Mouse (Mus musculus) left cerebral cortex, postnatal 4 days (tissue): ENCODE measurements at regions not wholly inside any gene's neighbourhood (a gene's known extent, or its start where the extent isn't known, plus 50 kb on each side); places are given as distances from the start of the nearest gene placed in this dataset.

Experiments used
- DNase-seq: peaks from one replicate; pipeline ENCODE4 v3.0.0-alpha.2; 2022
- intact Hi-C: fragments of 180-260 bp; cut with DNase I; formaldehyde crosslinking; loops from one replicate; pipeline ENCODE4 v1.15.1; 2025

DNA sequence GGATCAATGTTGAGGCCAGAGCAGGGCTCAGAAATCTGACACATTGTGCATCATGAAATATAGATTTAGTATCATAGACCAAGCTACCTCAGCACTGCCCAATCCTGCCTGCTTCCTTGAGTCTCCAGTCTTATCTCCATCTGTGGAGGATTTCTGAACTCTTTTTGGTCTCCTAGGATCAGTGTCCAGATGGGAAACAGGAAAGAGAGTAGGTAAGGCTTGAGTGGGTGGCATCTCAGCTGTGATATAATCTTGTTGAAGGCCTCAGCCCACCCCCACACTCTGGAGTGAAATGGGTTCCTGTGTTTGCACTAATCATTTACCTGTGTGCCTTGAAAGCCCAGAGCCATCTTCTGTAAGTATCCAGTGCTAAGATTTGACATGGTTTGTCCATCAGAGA lies 74.3 kb upstream of the Aff3 start:
- DNase-seq, result no peak
- intact Hi-C loops, result no loop called here

DNA sequence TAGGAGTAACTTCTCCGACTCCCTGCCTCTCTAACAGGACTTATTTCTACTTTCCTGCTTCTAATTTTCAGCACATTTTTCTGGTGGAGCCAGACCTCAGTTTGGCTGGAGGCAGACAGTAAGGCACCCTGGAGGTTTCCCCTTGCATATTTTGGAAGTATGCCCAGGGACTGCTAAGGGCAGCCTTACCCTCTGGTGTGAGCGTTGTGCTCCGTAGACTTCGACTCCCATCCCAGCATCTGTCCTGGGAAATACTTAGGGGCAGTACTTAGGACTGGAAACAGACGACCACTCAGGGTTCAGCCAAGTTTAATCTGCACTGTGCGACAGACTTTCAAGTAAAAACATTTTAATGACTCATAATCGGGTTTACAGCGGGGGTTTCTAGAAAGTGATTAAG lies 71.0 kb upstream of the Aff3 start:
- intact Hi-C loops, result no loop called here
- DNase-seq, result peak; percentile 40

DNA sequence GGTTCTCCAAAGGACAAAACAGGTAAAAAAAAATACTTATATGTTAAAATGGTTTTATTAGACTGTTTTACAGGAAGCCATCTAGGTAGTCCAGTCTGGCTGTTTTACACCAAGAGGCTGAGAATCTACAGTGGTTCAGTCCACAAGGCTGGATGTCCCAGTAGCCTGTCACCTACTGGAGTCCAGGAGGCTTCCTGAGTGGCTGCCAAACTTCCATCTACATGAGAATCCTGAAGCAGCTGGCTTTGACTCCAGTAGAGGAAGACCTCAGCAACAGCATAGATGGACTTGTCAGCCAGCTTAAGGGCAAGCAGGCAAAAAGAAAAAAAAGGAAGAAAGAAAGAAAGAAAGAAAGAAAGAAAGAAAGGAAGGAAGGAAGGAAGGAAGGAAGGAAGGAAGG lies 68.4 kb upstream of the Aff3 start:
- no peak for DNase-seq
- intact Hi-C loops, result no loop called here

- no peak for DNase-seq
- intact Hi-C loops, result no loop called here
These were observed 65.4 kb upstream of the Aff3 start for GRCm38 (mm10) chr1:38729977-38730782.

DNA sequence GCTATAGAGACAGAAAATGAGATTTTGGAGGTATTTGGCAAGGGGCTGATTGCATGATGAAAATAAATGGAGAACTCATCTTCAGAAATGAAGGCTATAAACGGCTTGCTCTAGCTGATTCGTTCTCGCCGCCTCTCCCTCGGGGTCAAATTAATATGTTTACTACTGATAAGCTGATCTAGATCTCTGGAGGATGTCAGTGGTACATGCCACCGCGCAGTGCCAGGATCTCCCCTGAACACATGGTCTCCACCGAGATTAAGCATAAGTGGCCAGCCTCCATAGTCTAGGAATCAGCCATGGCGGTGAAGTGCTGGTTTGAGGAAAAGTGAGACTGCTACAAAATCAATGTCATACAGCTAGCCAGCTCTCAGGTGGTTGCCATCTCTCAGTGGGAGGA lies 61.0 kb upstream of the Aff3 start:
- intact Hi-C loops, result no loop called here
- DNase-seq, result no peak

GRCm38 (mm10) chr1:38724631-38725030 lies 59.9 kb upstream of the Aff3 start:
- DNase-seq, result no peak
- intact Hi-C loops, result no loop called here

DNA sequence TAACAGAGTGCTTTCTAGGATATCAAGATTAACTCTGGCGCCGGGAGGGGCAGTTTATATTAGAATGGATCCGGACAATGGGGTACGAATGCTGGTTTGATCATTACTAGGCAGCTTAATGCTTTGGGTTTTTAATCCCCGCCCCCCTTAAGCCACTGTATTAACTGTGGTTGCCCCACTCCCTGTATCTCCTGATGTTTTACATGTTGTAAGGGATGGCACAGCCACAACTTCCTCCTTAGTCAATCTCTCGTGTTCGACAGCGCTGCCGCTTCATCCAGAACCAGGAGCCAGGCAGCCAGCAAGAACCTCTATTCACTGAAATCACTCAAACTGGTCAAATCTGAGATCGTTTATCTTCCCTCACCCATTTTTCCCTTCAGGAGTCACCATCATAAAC lies 57.4 kb upstream of the Aff3 start:
- no peak for DNase-seq
- intact Hi-C loops, result no loop called here

DNA sequence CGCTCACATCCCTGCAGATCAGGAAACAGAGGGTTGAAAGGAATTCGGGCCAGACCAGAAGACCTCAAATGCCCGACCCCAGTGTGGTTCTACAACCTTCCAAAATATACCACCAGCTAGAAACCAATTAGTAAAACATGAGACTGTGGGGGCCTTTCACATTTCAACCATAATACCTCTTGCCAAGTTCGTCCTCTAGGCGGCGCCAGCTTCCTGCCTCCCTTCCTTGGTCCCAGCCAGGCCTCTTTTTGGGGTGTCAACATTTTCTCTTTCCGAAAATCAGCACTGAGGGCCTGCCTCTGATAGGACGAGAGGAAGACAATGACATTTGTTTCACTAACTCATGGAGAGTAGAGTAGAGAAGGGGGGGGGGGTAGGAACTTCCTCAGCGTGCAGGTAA lies 55.5 kb upstream of the Aff3 start:
- DNase-seq, result peak; percentile 24
- intact Hi-C loops, result no loop called here

- intact Hi-C loops, result no loop called here
- no peak for DNase-seq
These were observed 50.9 kb upstream of the Aff3 start for GRCm38 (mm10) chr1:38715621-38716020.
